Mouse (Mus musculus) lung, embryonic 15.5 days (tissue): ENCODE measurements around the gene Syt15. TPM values are rescaled to one million over a fixed set of nuclear protein-coding genes. Genes with fewer than 3 reads are reported as not detected.
A peak's percentile ranks its signal among the peaks of the same experiment; 100 is the strongest.

ENCODE experiments used
- ATAC-seq: fragments of 200-750 bp; cut with Nextera tagmentation; 2 replicates; pipeline ENCODE4 v1.8.0; 2017; ENCODE audit warnings: moderate number of reproducible peaks, borderline replicate concordance; ENCODE audit not compliant: low FRiP score, low TSS enrichment; ENCODE audit errors: extremely low read depth
- H3K27ac ChIP-seq: fragments of 300-500 bp; sonication (generic); 2 replicates; pipeline ENCODE4 v1.5.1; 2015; ENCODE audit warnings: moderate library complexity, mild to moderate bottlenecking, inconsistent platforms
- H3K27me3 ChIP-seq: fragments of 300-500 bp; sonication (generic); 2 replicates; pipeline ENCODE4 v1.6.1; 2015; ENCODE audit warnings: inconsistent platforms
- H3K36me3 ChIP-seq: fragments of 300-500 bp; sonication (generic); 2 replicates; pipeline ENCODE4 v1.6.1; 2015; ENCODE audit warnings: inconsistent platforms
- H3K4me1 ChIP-seq: fragments of 300-500 bp; sonication (generic); 2 replicates; pipeline ENCODE4 v1.6.1; 2015; ENCODE audit warnings: inconsistent platforms
- H3K4me2 ChIP-seq: fragments of 300-500 bp; sonication (generic); 2 replicates; pipeline ENCODE4 v1.6.1; 2015; ENCODE audit warnings: inconsistent platforms, mild to moderate bottlenecking, moderate library complexity
- H3K4me3 ChIP-seq: fragments of 300-500 bp; sonication (generic); 2 replicates; pipeline ENCODE4 v1.5.1; 2015; ENCODE audit warnings: mild to moderate bottlenecking, inconsistent platforms
- H3K9ac ChIP-seq: fragments of 300-500 bp; sonication (generic); 2 replicates; pipeline ENCODE4 v1.6.1; 2015; ENCODE audit warnings: inconsistent platforms
- H3K9me3 ChIP-seq: fragments of 300-500 bp; sonication (generic); 2 replicates; pipeline ENCODE4 v1.6.1; 2016; ENCODE audit warnings: inconsistent platforms
- WGBS: fragments of 180-500 bp; shearing (Covaris S2); methylation state at CpG from one replicate; pipeline ENCODE4 v1.1.7; 2015; 5-methylcytosine and 5-hydroxymethylcytosine counted together
- polyA plus RNA-seq: library from polyadenylated mRNA; unstranded; fragments of >200 nt; fragmentation: Nextera tagmentation; extraction: Ambion mirVana; gene quantifications from 2 replicates; pipeline ENCODE4 v1.2.1, GENCODE M21; 2015

Gene Syt15
- polyA plus RNA-seq, result 0.66 and 0.72 TPM in 2 replicates

DNA sequence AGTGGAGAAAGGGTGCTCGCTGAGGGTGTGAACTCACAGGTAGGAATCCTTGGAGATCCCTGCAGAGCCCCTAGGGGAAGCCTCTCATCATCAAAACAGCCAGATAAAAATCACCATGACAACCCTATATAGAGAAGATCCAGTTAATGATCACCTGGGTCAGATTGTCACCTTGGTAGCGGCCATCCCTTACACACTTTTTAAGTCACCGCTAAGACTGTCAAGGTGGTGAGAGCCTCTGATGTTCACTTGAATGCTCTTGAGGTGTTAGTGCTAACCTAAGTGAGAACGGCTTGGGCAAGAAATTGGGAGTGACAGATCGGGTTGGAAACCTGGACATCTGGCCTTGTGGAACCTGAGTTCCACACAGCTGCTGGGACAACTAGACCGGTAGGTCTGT is at the start of gene Syt15:
Gene Syt15 (plus strand): TSS at position 301 of the 400 bp plus-strand sequence.
- Histone ChIP-seq H3K27ac (no peak within 1 kb of the TSS), H3K27me3 (peaks cover 36% of the 10 kb centered on the region), H3K4me1 (peaks cover 17% of the 10 kb centered on the region), H3K4me3 (peak within 1 kb of the TSS; percentile 27), H3K9ac (no peak within 1 kb of the TSS), H3K4me2 (peak within 1 kb of the TSS; percentile 63), H3K36me3 (no peaks in the 10 kb centered on the region), H3K9me3 (no peaks in the 10 kb centered on the region)
- 52% methylated on average over 6 of the region's 6 CpGs for WGBS
- no peak; the same call in 1 of the 2 replicates for ATAC-seq

DNA sequence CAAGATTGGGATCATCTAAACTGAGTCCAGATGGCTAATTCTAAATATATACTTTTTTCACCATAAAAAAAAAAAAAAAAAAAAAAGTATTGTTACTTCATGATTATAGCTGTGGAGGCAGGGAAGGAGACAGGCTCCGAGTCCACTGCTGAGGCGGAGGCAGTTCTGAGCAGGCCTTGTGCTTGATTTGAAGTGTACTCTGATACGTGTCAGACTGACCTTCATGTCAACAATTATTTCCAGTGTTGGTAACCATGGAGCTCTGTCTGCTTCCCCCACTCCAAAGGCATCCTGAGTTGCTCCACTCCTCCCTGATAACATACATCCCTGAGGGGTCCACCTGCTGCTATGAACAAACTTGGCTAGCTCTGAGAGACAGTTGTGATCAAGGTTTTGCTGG is 48.3 kb upstream of the Syt15 start:
- H3K9ac ChIP-seq, result no peak overlapping the region
- no peak overlapping the region for H3K4me2 ChIP-seq
- H3K27me3 ChIP-seq, result no peaks in the 10 kb centered on the region
- H3K4me1 ChIP-seq, result no peaks in the 10 kb centered on the region
- H3K27ac ChIP-seq, result no peak overlapping the region
- no peaks in the 10 kb centered on the region for H3K36me3 ChIP-seq
- H3K4me3 ChIP-seq, result no peak overlapping the region
- ATAC-seq, result no peak
- no peaks in the 10 kb centered on the region for H3K9me3 ChIP-seq
- WGBS, result 70% methylated on average over 3 of the region's 3 CpGs

DNA sequence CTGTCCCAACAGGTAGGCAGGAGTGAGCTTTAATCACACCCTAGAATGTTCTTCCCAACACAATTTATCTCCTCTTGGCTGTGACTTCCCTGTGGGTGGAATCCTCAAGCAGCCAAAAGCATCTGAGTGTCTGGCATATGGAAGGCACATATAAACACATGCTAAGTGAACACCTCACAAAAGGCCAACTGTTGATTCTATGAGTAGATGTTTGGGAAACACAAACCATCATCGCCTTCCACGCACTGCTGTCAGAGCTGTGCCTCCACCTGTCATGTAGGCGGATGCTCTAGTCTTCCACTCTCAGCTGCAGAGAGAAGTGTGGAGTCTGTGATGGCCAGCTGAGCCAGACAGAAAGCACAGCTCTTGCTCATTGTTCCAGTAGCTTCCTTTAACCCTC is 40.0 kb upstream of the Syt15 start:
- Histone ChIP-seq H3K36me3 (no peaks in the 10 kb centered on the region), H3K4me1 (no peaks in the 10 kb centered on the region), H3K9me3 (no peaks in the 10 kb centered on the region), H3K9ac (no peak overlapping the region), H3K27me3 (no peaks in the 10 kb centered on the region), H3K27ac (no peak overlapping the region), H3K4me3 (no peak overlapping the region), H3K4me2 (no peak overlapping the region)
- WGBS, result 69% methylated on average over 3 of the region's 3 CpGs
- no peak for ATAC-seq

DNA sequence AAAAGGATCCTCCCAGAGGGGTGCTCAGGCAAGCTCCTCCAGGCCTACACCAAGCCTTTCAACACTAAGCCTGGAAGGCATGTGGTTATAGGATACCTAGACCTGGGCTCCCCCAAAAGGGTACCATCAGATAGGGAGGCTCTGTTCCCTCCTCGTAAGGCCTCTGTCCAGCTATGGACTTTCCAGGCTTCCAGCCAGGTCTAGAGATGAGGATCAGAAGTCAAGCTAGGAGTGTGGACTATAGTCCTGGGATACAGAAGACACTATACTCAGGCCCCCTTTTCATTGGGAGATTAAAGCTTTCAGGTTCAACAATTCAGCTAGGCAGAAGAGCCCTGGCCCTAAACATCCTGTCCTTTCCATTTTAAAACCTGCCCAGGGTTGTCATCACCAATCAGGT is 36.3 kb upstream of the Syt15 start:
- no peak overlapping the region for H3K27ac ChIP-seq
- H3K36me3 ChIP-seq, result no peaks in the 10 kb centered on the region
- ATAC-seq, result no peak
- 71% methylated on average over 1 of the region's 1 CpGs for WGBS
- no peak overlapping the region for H3K4me3 ChIP-seq
- no peak overlapping the region for H3K4me2 ChIP-seq
- no peaks in the 10 kb centered on the region for H3K9me3 ChIP-seq
- no peak overlapping the region for H3K9ac ChIP-seq
- no peaks in the 10 kb centered on the region for H3K27me3 ChIP-seq
- H3K4me1 ChIP-seq, result no peaks in the 10 kb centered on the region

DNA sequence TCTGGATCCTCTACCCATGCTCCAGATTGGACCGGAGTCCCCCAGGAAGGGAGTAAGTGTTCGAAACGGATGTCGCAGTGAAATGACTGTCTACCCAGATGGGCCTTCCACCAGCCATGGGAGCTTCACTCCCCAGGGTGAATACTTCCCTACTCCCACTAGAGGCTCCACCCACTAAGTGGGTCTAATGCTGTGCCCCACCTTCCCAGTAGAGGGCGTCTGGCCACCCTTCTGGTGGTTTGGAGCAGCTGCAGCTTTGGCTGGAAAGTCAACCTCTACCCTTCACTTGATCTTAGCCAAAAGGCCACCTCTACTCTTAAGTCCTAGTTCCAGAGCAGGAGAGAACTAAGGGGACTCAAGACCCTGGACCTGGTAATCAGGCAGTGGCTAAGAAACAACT is 30.8 kb upstream of the Syt15 start:
- Histone ChIP-seq H3K4me3 (no peak overlapping the region), H3K27ac (no peak overlapping the region), H3K4me2 (no peak overlapping the region), H3K36me3 (no peaks in the 10 kb centered on the region), H3K27me3 (no peaks in the 10 kb centered on the region), H3K4me1 (no peaks in the 10 kb centered on the region), H3K9me3 (no peaks in the 10 kb centered on the region), H3K9ac (no peak overlapping the region)
- peak; percentile 25; the same call in 1 of the 2 replicates for ATAC-seq
- 70% methylated on average over 5 of the region's 5 CpGs for WGBS

DNA sequence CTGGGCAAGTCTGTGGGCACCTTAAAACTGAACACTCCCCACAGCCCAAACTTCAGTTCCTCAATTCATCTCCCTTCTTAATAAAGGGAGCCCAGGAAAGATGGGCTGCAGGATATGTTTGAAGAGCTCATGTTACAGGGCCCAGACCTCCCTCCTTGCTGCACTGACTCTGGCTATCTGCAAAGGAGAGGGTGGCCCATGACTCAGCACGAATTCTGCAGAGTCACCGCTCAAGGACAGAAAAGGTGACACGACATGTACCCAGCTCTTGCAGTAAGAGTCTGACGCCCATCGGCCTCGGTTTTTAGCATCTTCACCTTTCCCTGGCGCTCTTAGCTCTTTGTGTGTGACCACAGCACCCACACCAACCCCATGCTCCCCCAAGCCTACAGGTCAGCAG is 29.0 kb upstream of the Syt15 start:
- no peaks in the 10 kb centered on the region for H3K27me3 ChIP-seq
- ATAC-seq, result no peak
- H3K36me3 ChIP-seq, result no peaks in the 10 kb centered on the region
- no peak overlapping the region for H3K27ac ChIP-seq
- H3K9ac ChIP-seq, result no peak overlapping the region
- H3K9me3 ChIP-seq, result no peaks in the 10 kb centered on the region
- no peak overlapping the region for H3K4me2 ChIP-seq
- no peak overlapping the region for H3K4me3 ChIP-seq
- no peaks in the 10 kb centered on the region for H3K4me1 ChIP-seq
- WGBS, result 59% methylated on average over 7 of the region's 7 CpGs

DNA sequence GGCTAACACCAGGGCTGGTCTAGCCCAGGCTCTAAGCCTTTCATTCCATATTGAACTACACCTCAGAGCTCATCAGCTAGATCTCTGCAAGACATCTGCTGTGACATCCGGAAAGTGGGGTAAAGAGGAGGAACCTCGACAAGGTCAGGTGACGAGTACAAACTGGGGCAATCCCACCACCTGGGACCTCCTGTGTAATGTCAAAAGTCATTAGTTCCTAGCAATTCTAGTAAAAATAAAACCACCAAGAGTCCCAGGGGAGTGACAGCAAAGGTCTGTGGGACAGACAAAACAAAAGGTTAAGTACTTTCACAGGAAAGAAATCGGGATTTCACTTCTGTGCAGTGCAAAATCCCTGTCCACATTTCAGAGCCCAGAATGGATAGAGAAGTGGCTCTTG is 25.5 kb upstream of the Syt15 start:
- H3K36me3 ChIP-seq, result no peaks in the 10 kb centered on the region
- no peak overlapping the region for H3K27ac ChIP-seq
- no peak overlapping the region for H3K4me2 ChIP-seq
- no peak overlapping the region for H3K9ac ChIP-seq
- 74% methylated on average over 4 of the region's 4 CpGs for WGBS
- no peaks in the 10 kb centered on the region for H3K4me1 ChIP-seq
- ATAC-seq, result no peak
- H3K9me3 ChIP-seq, result no peaks in the 10 kb centered on the region
- no peaks in the 10 kb centered on the region for H3K27me3 ChIP-seq
- no peak overlapping the region for H3K4me3 ChIP-seq

DNA sequence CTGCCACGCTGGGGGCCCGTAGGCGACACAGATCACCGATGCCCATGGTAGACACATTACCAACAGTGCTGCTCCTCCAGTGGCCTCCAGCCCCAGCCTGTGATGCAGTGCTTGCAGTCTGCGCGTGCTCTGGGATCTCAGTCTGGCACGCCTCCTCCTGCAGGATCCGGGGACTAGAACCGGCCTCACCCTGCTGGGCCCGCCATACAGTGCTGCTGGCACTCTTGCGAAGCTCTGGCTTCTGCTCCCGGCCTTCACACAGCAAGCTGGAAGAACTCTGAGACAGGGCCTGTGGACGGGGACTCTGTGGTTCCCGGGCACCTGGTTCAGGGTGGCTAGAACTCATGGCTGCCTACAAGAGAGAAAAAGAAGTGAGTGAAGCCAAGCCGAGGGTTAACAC is 23.9 kb upstream of the Syt15 start:
- Histone ChIP-seq H3K4me2 (no peak overlapping the region), H3K27me3 (peaks cover 6% of the 10 kb centered on the region), H3K36me3 (no peaks in the 10 kb centered on the region), H3K9me3 (no peaks in the 10 kb centered on the region), H3K4me1 (no peaks in the 10 kb centered on the region), H3K27ac (no peak overlapping the region), H3K4me3 (no peak overlapping the region), H3K9ac (no peak overlapping the region)
- 84% methylated on average over 15 of the region's 15 CpGs for WGBS
- ATAC-seq, result no peak

DNA sequence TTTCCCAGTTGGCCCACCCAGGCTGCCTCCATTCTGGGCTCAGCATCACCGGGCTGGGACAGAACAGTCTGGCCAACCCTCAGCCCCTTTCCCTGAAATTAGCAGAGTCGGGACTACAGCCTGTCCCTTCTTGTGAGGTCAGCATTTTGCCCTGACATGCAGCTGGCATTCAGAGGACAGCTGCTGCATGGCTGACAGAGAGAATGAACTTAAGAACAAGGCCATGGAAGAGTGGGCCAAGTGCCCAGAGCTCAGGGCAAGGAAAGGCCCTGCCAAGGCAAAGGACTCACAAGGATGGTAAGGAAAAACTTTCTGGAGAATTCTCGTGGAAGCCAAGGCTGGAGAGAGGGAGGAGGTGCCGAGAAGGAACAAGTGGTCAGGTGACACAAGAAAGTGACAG is 22.7 kb upstream of the Syt15 start:
- Histone ChIP-seq H3K27me3 (peaks cover 12% of the 10 kb centered on the region), H3K4me3 (no peak overlapping the region), H3K4me1 (0 out of 2 replicates have a peak, but pooled peaks cover 6% of the 10 kb centered on the region), H3K9ac (no peak overlapping the region), H3K4me2 (no peak overlapping the region), H3K9me3 (no peaks in the 10 kb centered on the region), H3K27ac (no peak overlapping the region), H3K36me3 (no peaks in the 10 kb centered on the region)
- ATAC-seq, result no peak
- 30% methylated on average over 4 of the region's 4 CpGs for WGBS

DNA sequence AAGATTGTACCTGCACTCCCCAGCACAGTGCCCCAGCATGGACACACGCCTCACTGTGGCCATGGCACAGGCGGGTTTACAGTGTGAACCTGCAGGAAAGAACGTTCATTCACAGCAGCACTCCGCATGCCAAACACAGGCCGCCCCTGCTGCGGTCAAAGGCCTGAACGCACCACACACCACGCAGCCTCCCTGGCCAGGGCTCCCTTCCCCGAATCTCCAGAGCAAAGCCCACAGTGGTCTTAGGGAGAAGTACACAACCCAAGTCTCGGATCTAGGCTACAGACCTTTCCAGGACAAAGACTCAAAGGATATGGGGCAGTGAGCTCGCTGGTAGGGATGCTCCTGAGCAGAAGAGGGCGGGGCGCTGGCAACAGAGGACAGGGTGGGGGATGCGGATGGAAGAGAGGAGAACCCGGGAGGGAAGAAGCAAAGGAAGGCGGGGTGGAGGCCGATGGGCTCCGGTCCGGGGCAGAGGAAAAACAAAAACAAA is 18.6 kb upstream of the Syt15 start:
- Histone ChIP-seq H3K27me3 (peaks cover 12% of the 10 kb centered on the region), H3K27ac (no peak overlapping the region), H3K4me3 (peak overlapping the region; percentile 61), H3K9ac (peak overlapping the region; percentile 45), H3K36me3 (no peaks in the 10 kb centered on the region), H3K4me2 (peak overlapping the region; percentile 100), H3K4me1 (0 out of 2 replicates have a peak, but pooled peaks cover 6% of the 10 kb centered on the region), H3K9me3 (no peaks in the 10 kb centered on the region)
- 9% methylated on average over 19 of the region's 19 CpGs for WGBS
- peak; percentile 61; the same call in 1 of the 2 replicates for ATAC-seq

DNA sequence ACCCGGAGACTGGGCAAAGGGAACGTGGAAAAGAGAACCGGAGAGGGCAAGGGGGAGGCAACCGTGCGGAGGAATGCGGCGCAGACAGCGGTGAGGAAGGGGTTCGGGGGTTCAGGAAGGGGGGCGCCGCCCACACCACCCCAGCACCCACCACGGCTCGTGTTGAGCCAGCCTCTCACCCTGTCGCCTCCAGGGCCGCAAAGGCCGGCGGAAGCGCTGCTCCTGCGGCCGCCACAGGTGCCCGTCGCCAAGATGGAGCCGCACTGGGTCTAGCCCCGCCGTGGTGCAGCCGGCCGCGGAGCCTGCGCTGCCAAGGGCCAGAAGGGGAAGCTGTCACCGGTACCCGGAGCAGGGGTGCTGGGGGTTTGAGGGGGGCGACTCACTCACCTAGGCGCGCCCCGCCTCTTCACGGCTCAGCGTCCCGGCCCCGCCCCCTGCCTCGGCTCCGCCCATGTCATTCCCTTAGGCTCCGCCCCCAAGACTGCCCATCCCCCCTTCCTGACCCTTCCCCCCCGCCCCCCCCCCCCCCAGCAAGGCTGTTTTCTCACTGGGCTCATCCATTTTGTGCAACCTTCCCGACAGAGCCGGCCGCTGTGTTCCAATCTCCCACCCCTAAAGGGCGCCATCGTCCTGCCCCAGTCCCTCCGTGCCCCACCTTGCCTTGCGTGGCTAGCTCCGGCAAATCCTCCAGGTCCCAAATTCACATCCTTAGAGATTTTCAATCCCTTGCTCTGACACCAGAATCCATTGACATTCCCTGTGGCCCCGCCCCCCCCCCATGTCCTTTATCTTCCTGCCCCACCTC is 18.0 kb upstream of the Syt15 start, which contains the start of gene Gprin2:
Gene Gprin2 (minus strand): TSS at position 423 of the 805 bp plus-strand sequence.
- Histone ChIP-seq H3K27me3 (peaks cover 12% of the 10 kb centered on the region), H3K4me1 (0 out of 2 replicates have a peak, but pooled peaks cover 6% of the 10 kb centered on the region), H3K4me3 (peak within 1 kb of the TSS; percentile 61), H3K9ac (peak within 1 kb of the TSS; percentile 45), H3K36me3 (no peaks in the 10 kb centered on the region), H3K4me2 (peak within 1 kb of the TSS; percentile 100), H3K9me3 (no peaks in the 10 kb centered on the region), H3K27ac (no peak within 1 kb of the TSS)
- ATAC-seq, result peak; percentile 53; the same call in 1 of the 2 replicates
- WGBS, result 2% methylated on average over 45 of the region's 52 CpGs

DNA sequence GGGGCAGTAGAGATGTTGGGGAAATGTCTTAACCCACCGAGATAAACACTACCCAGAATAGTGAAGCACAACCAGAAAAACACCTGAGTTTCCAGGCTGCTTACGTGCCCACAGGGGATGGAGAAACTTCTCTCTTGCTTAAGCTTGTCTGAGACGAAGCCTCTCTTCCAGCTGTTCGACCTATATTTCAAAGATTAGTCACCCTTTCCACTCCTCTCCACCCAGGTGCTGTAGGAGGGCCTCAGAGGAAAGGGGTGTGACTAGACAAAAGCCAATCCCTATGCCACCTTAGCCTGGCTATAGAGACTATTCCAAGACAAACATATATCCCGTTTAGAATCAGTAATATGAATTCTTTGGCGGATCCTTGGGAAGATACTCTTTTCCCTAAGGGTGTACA is 11.4 kb upstream of the Syt15 start:
- Histone ChIP-seq H3K4me3 (no peak overlapping the region), H3K4me2 (no peak overlapping the region), H3K4me1 (no peaks in the 10 kb centered on the region), H3K27me3 (no peaks in the 10 kb centered on the region), H3K9ac (no peak overlapping the region), H3K27ac (no peak overlapping the region), H3K9me3 (no peaks in the 10 kb centered on the region), H3K36me3 (no peaks in the 10 kb centered on the region)
- 72% methylated on average over 6 of the region's 6 CpGs for WGBS
- no peak for ATAC-seq
